Mouse (Mus musculus) olfactory bulb, adult 2 months (tissue): Measurements from ENCODE around the gene Psmd5.

ENCODE experiments used
- CTCF ChIP-seq: fragments of 200-500 bp; IDR thresholded peaks from 2 replicates; pipeline ENCODE4 v1.5.1; 2012; ENCODE audit warnings: low read depth, mild to moderate bottlenecking, low read length, moderate library complexity; ENCODE audit not compliant: insufficient read depth
- POLR2A ChIP-seq: fragments of 200-500 bp; IDR thresholded peaks from 2 replicates; pipeline ENCODE4 v1.6.1; 2012; ENCODE audit warnings: mild to moderate bottlenecking, low read depth, low read length, moderate library complexity; ENCODE audit not compliant: insufficient read depth

- no peak for TF ChIP-seq POLR2A
- TF ChIP-seq CTCF: no peak
Measured at GRCm38 (mm10) chr2:34911871-34912270, 37.1 kb upstream of the Psmd5 start.
